Mouse (Mus musculus) forebrain, postnatal 0 days (tissue): Measurements from ENCODE around the gene Pomt2. TPM values are rescaled to one million over a fixed set of nuclear protein-coding genes. Genes with fewer than 3 reads are reported as not detected.

ENCODE experiments used
- ATAC-seq: fragments of 200-750 bp; cut with Nextera tagmentation; 2 replicates; pipeline ENCODE4 v1.8.0; 2017; ENCODE audit warnings: mild to moderate bottlenecking, moderate library complexity
- DNase-seq: peaks from one replicate; pipeline ENCODE4 v3.0.0-alpha.2; 2015
- H3K27ac ChIP-seq: fragments of 300-500 bp; sonication (generic); 2 replicates; pipeline ENCODE4 v1.5.1; 2014; ENCODE audit warnings: low read depth, mild to moderate bottlenecking, antibody characterized with exemption, low read length, moderate library complexity, mixed read lengths
- H3K27me3 ChIP-seq: fragments of 300-500 bp; sonication (generic); 2 replicates; pipeline ENCODE4 v1.6.1; 2014; ENCODE audit warnings: mild to moderate bottlenecking, low read length, mixed read lengths; ENCODE audit not compliant: insufficient read depth
- H3K36me3 ChIP-seq: fragments of 300-500 bp; sonication (generic); 2 replicates; pipeline ENCODE4 v1.6.1; 2014; ENCODE audit warnings: mild to moderate bottlenecking, moderate library complexity; ENCODE audit not compliant: insufficient read depth
- H3K4me1 ChIP-seq: fragments of 300-500 bp; sonication (generic); 2 replicates; pipeline ENCODE4 v1.6.1; 2014; ENCODE audit warnings: antibody characterized with exemption; ENCODE audit not compliant: insufficient read depth
- H3K4me2 ChIP-seq: fragments of 300-500 bp; sonication (generic); 2 replicates; pipeline ENCODE4 v1.6.1; 2014; ENCODE audit warnings: low read depth, mild to moderate bottlenecking, moderate library complexity
- H3K4me3 ChIP-seq: fragments of 300-500 bp; sonication (generic); 2 replicates; pipeline ENCODE4 v1.5.1; 2014; ENCODE audit warnings: low read depth, low read length, mixed read lengths
- H3K9ac ChIP-seq: fragments of 300-500 bp; sonication (generic); 2 replicates; pipeline ENCODE4 v1.6.1; 2014; ENCODE audit warnings: mild to moderate bottlenecking
- H3K9me3 ChIP-seq: fragments of 300-500 bp; sonication (generic); 2 replicates; pipeline ENCODE4 v1.6.1; 2016; ENCODE audit warnings: low read length
- CTCF ChIP-seq: sonication (generic); IDR thresholded peaks from 2 replicates; pipeline ENCODE4 v1.5.1; 2016; ENCODE audit warnings: antibody characterized with exemption, control low read depth, low read depth
- WGBS: fragments of 180-500 bp; shearing (Covaris S2); extraction: QIAGEN DNeasy Blood & Tissue Kit; methylation state at CpG from one replicate; pipeline ENCODE4 v1.1.7; 2014; 5-methylcytosine and 5-hydroxymethylcytosine counted together
- polyA plus RNA-seq: library from polyadenylated mRNA; unstranded; fragments of >200 nt; fragmentation: Nextera tagmentation; extraction: Ambion mirVana; gene quantifications from 2 replicates; pipeline ENCODE4 v1.2.1, GENCODE M21; 2015
- total RNA-seq: library from RNA; depleted of rRNA; stranded (reverse); fragments of >200 nt; gene quantifications from 2 replicates; pipeline ENCODE4 v1.2.3, GENCODE M21; 2014

Gene Pomt2
- total and polyA plus RNA-seq, 2 experiments from 2014 or later = 10.8 to 32.5 TPM

DNA sequence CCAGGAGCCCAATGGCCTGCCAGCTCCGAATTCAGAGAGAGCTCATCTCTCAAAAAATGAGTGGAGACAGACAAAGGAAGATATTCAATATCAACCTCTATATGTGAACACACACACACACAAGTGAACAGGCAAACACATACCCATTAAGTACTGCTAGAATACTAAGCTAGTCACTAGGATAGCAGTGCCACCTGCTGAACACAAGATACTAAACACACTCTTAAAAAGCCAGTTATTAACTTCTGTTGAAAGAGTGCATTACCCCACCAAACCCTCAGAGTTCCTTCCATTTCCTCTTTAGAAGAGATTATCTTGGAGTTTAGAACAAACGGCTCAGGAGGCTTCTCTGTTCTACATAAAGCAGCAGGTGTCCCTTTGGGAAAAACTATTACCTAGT is 5.6 kb downstream of the Pomt2 start:
- Histone ChIP-seq H3K36me3 (peaks cover 9% of the 10 kb centered on the region), H3K27me3 (no peaks in the 10 kb centered on the region), H3K4me2 (no peak overlapping the region), H3K27ac (no peak overlapping the region), H3K9ac (no peak overlapping the region), H3K4me3 (no peak overlapping the region), H3K4me1 (no peaks in the 10 kb centered on the region), H3K9me3 (no peaks in the 10 kb centered on the region)
- ATAC-seq (no peak), DNase-seq (no peak)
- 79% methylated on average over 2 of the region's 2 CpGs for WGBS
- TF ChIP-seq CTCF = no peak

DNA sequence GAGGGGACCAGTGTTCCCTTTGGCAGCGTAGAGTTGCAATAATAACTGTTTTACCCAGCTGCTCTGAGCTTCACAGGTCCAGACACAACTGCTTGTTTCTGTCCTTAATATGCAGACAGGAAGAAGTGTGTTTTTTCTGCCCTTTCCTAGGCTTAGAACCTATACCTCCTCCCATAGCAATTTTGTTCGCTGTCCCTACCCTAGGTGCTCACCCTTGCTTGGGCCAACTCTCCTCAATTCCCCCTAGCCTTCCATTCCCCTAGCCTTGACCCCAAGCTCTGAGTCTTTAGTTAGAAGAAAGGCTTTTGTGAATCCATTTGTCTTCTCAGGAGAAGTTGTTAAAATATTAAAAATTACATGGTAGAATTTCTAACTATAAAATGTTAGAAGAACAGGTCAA is 9.0 kb downstream of the Pomt2 start:
- Histone ChIP-seq H3K4me3 (no peak overlapping the region), H3K4me2 (no peak overlapping the region), H3K36me3 (peaks cover 23% of the 10 kb centered on the region), H3K9ac (no peak overlapping the region), H3K4me1 (no peaks in the 10 kb centered on the region), H3K27me3 (no peaks in the 10 kb centered on the region), H3K27ac (no peak overlapping the region), H3K9me3 (no peaks in the 10 kb centered on the region)
- ATAC-seq (no peak), DNase-seq (no peak)
- no peak for TF ChIP-seq CTCF
- WGBS = 37% methylated on average over 2 of the region's 2 CpGs

DNA sequence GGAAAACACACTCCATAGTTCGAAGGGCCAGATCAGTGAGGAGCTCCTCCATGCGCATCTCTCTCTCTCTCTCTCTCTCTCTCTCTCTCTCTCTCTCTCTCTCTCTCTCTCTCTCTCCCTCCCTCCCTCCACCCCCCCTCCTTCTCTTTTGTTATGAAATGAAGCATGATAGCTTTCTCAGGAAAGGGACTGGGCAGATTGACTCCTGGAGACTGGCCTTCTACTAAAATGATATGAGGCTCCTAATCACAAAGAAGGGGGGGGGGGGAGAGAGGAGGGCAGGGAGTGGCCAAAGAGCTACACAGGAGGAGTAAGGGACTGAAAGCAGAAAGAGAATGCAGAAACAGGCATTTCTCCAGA is 9.4 kb downstream of the Pomt2 start:
- no peaks in the 10 kb centered on the region for H3K27me3 ChIP-seq
- no peak overlapping the region for H3K9ac ChIP-seq
- 39% methylated on average over 2 of the region's 2 CpGs for WGBS
- peaks cover 24% of the 10 kb centered on the region for H3K36me3 ChIP-seq
- no peak for DNase-seq
- no peak for TF ChIP-seq CTCF
- H3K4me3 ChIP-seq = no peak overlapping the region
- no peak overlapping the region for H3K4me2 ChIP-seq
- 0 out of 2 replicates have a peak overlapping the region, but pooled peaks have one; percentile 29 for H3K27ac ChIP-seq
- no peaks in the 10 kb centered on the region for H3K4me1 ChIP-seq
- H3K9me3 ChIP-seq = no peaks in the 10 kb centered on the region
- ATAC-seq = peak; percentile 20; the same call in 1 of the 2 replicates

DNA sequence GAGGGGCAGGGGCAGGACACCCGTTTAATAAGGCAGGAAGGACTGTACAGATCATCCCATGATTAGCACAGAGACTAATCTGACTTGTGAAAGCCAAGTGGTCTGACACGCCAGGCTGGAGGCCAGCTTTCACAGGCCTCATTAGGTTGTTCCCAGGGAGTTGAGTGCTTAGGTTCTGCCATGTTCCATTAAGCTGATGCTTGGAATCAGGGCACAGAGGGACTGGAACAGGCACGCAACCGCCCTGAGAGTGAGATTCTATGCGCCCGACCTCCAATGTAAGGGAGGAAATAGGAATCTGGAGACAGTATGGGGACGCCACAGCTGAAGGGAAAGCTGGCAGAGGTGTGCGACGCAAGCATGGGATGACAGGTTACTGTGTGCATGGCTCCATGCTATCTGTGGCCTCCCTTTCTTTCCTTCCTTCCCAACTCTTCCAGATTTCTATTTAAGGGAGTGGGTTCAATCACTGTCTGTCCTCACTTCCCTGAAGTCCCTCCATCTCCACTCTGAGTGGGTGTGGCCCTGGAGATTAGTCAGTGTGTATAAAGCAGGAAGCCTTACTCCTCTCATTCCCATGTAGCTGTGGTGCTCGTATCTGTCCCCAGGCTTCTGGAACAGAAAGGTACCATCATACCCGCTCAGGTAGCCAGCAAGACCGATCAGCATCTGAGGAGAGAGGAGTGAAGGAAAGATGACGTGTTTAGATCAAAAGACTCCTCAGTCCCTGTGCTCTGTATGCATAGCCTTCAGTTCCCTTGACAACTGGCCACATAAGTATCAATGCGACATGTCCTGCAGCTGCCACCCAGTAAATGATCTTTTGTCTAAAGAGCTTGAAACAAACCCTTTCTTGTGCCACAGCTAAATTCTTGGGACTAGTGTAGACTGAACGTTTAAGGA is 10.1 kb downstream of the Pomt2 start:
- peak; percentile 72 for ATAC-seq
- Histone ChIP-seq H3K36me3 (peaks cover 29% of the 10 kb centered on the region), H3K27ac (peak overlapping the region; percentile 29; the same call in 1 of the 2 replicates)

DNA sequence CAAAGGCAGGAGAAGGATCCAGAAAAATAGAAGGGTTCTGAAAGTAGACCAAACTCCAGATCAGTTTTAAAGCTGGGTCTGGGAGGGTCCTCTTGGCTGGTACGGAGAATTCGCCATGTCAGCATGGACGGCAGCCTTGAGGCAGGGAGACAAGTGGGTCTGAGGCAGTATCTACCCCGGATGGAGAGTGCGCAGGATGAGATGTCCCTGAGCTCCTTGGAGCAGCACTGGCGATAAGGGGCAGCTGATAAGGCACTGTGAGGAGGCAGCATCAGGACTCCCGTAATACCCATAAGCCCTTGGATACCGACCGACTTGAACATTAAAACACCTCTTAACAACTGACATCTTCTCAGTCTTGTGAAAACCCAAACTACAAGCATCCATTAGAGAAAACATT is 15.0 kb downstream of the Pomt2 start:
- 96% methylated on average over 9 of the region's 9 CpGs for WGBS
- Histone ChIP-seq H3K27me3 (no peaks in the 10 kb centered on the region), H3K4me1 (no peaks in the 10 kb centered on the region), H3K36me3 (peaks cover 42% of the 10 kb centered on the region), H3K4me3 (no peak overlapping the region), H3K9ac (no peak overlapping the region), H3K4me2 (no peak overlapping the region), H3K9me3 (no peaks in the 10 kb centered on the region), H3K27ac (no peak overlapping the region)
- no peak for ATAC-seq
- no peak for DNase-seq
- no peak for TF ChIP-seq CTCF

More for the DNA sequence above, 10.1 kb downstream of the Pomt2 start:
- DNase-seq = peak; percentile 18
- Histone ChIP-seq H3K9ac (no peak overlapping the region), H3K4me1 (no peaks in the 10 kb centered on the region), H3K4me2 (no peak overlapping the region), H3K9me3 (no peaks in the 10 kb centered on the region), H3K27me3 (no peaks in the 10 kb centered on the region), H3K4me3 (no peak overlapping the region)
- WGBS = 60% methylated on average over 15 of the region's 15 CpGs
- no peak for TF ChIP-seq CTCF

DNA sequence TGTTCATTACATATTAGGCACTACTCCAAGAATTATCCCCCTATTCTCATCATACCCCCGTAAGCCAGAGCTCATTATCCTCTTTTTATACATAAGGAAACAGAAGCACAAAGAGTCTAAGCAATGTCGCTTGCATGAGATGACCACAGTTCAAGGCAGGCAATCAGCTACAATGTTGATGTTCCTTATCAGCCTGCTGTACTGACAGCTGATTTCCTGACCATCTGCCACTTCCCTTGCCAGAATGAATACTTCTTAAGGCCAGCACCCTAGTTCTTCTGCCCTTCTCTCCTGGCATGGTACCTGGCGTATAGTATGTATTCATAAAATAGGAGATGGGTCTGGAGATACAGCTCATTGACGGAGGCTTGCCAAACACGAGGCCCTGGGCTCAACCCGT is 15.6 kb downstream of the Pomt2 start:
- no peak overlapping the region for H3K4me3 ChIP-seq
- no peaks in the 10 kb centered on the region for H3K4me1 ChIP-seq
- H3K27me3 ChIP-seq = no peaks in the 10 kb centered on the region
- ATAC-seq (no peak), DNase-seq (no peak)
- TF ChIP-seq CTCF = no peak
- no peak overlapping the region for H3K27ac ChIP-seq
- no peak overlapping the region for H3K4me2 ChIP-seq
- peaks cover 39% of the 10 kb centered on the region for H3K36me3 ChIP-seq
- no peak overlapping the region for H3K9ac ChIP-seq
- H3K9me3 ChIP-seq = no peaks in the 10 kb centered on the region
- 78% methylated on average over 6 of the region's 6 CpGs for WGBS

DNA sequence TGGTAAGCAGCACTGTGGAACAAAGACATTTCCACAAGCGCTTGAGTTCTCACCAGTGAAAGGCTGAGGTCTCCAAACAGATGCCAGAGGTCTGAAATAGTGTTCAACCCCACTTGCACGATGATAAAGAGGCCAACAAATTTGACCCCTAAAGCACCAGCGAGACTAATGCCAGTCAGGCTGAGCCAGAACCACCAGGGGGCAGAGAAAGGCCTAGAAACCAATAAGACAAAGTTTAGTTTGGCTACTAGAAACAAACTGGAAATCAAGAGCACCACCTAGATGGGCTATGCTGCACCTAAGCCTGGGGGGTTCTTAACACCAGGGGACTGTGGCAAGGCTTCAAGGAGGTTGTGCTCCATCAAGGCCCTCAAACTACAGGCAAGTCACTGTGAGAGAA is 16.1 kb downstream of the Pomt2 start:
- WGBS = 42% methylated on average over 3 of the region's 3 CpGs
- H3K9ac ChIP-seq = no peak overlapping the region
- no peak overlapping the region for H3K27ac ChIP-seq
- H3K27me3 ChIP-seq = no peaks in the 10 kb centered on the region
- H3K4me1 ChIP-seq = no peaks in the 10 kb centered on the region
- H3K36me3 ChIP-seq = peaks cover 35% of the 10 kb centered on the region
- no peak overlapping the region for H3K4me3 ChIP-seq
- no peaks in the 10 kb centered on the region for H3K9me3 ChIP-seq
- TF ChIP-seq CTCF = peak; percentile 70
- ATAC-seq (no peak), DNase-seq (peak; percentile 42)
- H3K4me2 ChIP-seq = no peak overlapping the region
